Mouse (Mus musculus): ENCODE data around the gene Creld2. TPM values are rescaled to one million over a fixed set of nuclear protein-coding genes. Genes with fewer than 3 reads are reported as not detected.

Gene Creld2
- total and polyA plus RNA-seq, 3 experiments = 10.8 to 25.8 (median 12.3) TPM

DNA sequence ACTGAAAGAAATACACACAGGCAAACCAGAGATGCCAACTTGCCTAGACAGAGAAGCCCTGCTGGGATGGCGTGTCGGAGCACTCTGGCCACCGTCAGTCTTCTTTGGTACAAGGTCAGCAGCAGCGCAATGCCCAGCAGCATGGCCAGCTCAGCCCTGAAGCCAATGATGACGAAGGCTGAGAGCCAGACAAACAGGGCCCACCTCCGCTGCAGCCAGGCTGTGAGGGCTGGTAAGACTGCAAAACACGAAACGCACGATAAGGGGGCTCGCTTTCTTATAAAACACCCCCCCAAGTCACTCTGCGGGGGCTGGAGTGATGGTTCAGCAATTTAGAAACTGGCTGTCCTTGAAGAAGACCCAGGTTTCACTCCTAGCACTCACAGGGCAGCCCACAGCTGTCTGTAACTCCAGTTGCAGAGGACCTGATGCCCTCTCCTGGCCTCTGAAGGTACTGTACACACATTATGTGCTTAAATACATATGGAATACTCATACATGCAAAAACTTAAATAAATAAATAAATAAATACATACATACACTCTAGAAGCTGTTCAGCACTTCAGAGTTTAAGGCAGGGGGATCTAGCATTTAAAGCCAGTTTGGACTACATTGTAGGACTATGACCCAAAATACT, 4.9 kb upstream of the Creld2 start:
- Histone ChIP-seq H3K4me1 (ENCODE audit: insufficient read depth, low read depth, low read length) (peaks cover 28% of the 10 kb centered on the region), H3K4me3 (ENCODE audit: low read depth, low read length) (no peak overlapping the region), H3K36me3 (replicated peaks) (peaks cover 78% of the 10 kb centered on the region), H3K27me3 (ENCODE audit: insufficient read depth, low read length) (no peaks in the 10 kb centered on the region), H3K9me3 (replicated peaks) (no peaks in the 10 kb centered on the region)
- no peak for TF ChIP-seq GATA1 (IDR thresholded peaks at IDR 0.05; ENCODE audit: borderline replicate concordance, low read length)
- TF ChIP-seq POLR2AphosphoS5 (IDR thresholded peaks at IDR 0.05; ENCODE audit: insufficient replicate concordance, low read depth, low read length) = no peak
- TF ChIP-seq TAL1 (conservative IDR thresholded peaks at IDR 0.05; ENCODE audit: low read depth, low read length) = no peak
- TF ChIP-seq GATA2 (IDR thresholded peaks at IDR 0.05; ENCODE audit: borderline replicate concordance, low read depth, low read length) = no peak
- TF ChIP-seq CTCF (IDR thresholded peaks at IDR 0.05; ENCODE audit: low read depth, low read length) = no peak
- no peak for ATAC-seq (ENCODE audit: extremely low read depth, insufficient number of reproducible peaks, low FRiP score, poor library complexity, severe bottlenecking)
- DNase-seq (ENCODE audit: low spot score) = no peak

DNA sequence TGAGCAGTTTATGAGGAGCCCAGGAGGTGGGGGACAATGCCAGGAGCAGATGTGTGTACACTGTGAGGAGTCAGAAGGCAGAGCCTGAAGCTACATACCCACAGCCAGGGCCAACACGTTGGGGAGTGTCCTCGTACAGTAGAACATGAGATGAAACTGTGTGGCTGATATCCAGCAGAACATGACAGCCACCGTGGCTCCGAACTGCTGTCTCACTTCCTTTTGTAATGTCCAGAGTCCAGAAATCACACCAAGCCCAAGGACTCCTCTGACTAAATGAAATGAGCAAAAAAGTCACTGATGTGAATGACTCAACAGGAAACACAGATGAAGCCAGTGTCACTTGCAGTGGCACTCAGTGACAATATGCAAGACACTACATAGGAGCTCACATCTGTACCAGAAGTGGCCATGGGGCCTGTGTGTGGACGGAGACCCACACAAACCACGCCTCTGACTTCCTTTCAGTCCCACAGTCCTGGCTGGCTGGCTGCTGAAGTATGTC, 4.2 kb upstream of the Creld2 start:
- Histone ChIP-seq H3K27me3 (ENCODE audit: insufficient read depth, low read length) (no peaks in the 10 kb centered on the region), H3K4me1 (ENCODE audit: insufficient read depth, low read depth, low read length) (peaks cover 34% of the 10 kb centered on the region), H3K9me3 (replicated peaks) (no peaks in the 10 kb centered on the region), H3K36me3 (replicated peaks) (peaks cover 71% of the 10 kb centered on the region), H3K4me3 (ENCODE audit: low read depth, low read length) (no peak overlapping the region)
- DNase-seq (ENCODE audit: low spot score) (no peak), ATAC-seq (ENCODE audit: extremely low read depth, insufficient number of reproducible peaks, low FRiP score, poor library complexity, severe bottlenecking) (no peak)
- no peak for TF ChIP-seq TAL1 (conservative IDR thresholded peaks at IDR 0.05; ENCODE audit: low read depth, low read length)
- TF ChIP-seq CTCF (IDR thresholded peaks at IDR 0.05; ENCODE audit: low read depth, low read length) = no peak
- no peak for TF ChIP-seq GATA1 (IDR thresholded peaks at IDR 0.05; ENCODE audit: borderline replicate concordance, low read length)
- TF ChIP-seq POLR2AphosphoS5 (IDR thresholded peaks at IDR 0.05; ENCODE audit: insufficient replicate concordance, low read depth, low read length) = no peak
- no peak for TF ChIP-seq GATA2 (IDR thresholded peaks at IDR 0.05; ENCODE audit: borderline replicate concordance, low read depth, low read length)

DNA sequence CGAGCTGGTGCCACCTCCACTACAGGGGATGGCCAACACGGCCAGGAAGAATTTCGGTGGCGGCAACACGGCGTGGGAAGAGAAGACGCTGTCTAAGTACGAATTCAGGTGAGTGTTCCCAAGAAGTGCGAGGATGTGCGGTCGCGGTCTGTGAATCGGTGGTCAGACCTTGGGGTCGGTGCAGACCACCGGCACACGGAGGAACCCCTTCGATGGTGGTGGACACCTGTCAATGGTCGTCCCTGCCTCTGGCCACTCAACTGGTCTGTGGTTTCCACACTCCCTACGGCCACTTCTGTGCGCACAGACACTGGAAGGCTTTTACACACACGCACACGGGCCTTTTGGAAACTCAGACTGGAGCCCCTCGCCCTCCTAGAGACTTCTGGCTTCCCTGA, 459 bp downstream of the Creld2 start:
- peak overlapping the region; percentile 88 for H3K4me3 ChIP-seq (ENCODE audit: low read depth, low read length)
- no peak for ATAC-seq (ENCODE audit: extremely low read depth, insufficient number of reproducible peaks, low FRiP score, poor library complexity, severe bottlenecking)
- DNase-seq (ENCODE audit: low spot score) = peak; percentile 12
- peaks cover 36% of the 10 kb centered on the region for H3K4me1 ChIP-seq (ENCODE audit: insufficient read depth, low read depth, low read length)
- H3K27me3 ChIP-seq (ENCODE audit: insufficient read depth, low read length) = no peaks in the 10 kb centered on the region
- peaks cover 75% of the 10 kb centered on the region for H3K36me3 ChIP-seq (replicated peaks)
- H3K9me3 ChIP-seq (replicated peaks) = no peaks in the 10 kb centered on the region
- no peak for TF ChIP-seq GATA2 (IDR thresholded peaks at IDR 0.05; ENCODE audit: borderline replicate concordance, low read depth, low read length)
- no peak for TF ChIP-seq POLR2AphosphoS5 (IDR thresholded peaks at IDR 0.05; ENCODE audit: insufficient replicate concordance, low read depth, low read length)
- no peak for TF ChIP-seq TAL1 (conservative IDR thresholded peaks at IDR 0.05; ENCODE audit: low read depth, low read length)
- no peak for TF ChIP-seq CTCF (IDR thresholded peaks at IDR 0.05; ENCODE audit: low read depth, low read length)
- no peak for TF ChIP-seq GATA1 (IDR thresholded peaks at IDR 0.05; ENCODE audit: borderline replicate concordance, low read length)

DNA sequence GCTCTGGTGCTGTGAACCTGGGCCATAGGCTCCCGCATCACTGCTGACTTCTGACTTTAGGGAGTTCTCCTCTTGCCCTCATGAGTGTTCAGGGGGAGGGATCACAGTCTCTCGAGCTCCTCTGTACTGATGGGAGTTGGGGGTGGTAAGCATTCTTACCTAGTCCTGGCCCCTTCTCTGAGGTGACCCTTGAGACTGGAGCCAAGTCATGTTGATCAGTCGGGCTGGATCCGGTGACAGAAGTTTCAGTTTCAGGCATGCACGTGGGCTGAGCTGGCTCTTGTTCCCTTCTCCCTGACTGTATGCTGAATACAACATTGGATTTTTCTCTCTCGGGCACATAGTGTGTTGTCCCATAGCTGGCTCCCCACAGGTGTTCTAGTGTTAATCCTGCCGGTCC, 2.0 kb downstream of the Creld2 start:
- H3K4me3 ChIP-seq (ENCODE audit: low read depth, low read length) = no peak overlapping the region
- no peaks in the 10 kb centered on the region for H3K27me3 ChIP-seq (ENCODE audit: insufficient read depth, low read length)
- H3K4me1 ChIP-seq (ENCODE audit: insufficient read depth, low read depth, low read length) = peaks cover 36% of the 10 kb centered on the region
- no peak for DNase-seq (ENCODE audit: low spot score)
- peaks cover 75% of the 10 kb centered on the region for H3K36me3 ChIP-seq (replicated peaks)
- TF ChIP-seq GATA1 (IDR thresholded peaks at IDR 0.05; ENCODE audit: borderline replicate concordance, low read length) (no peak), TAL1 (conservative IDR thresholded peaks at IDR 0.05; ENCODE audit: low read depth, low read length) (no peak), CTCF (IDR thresholded peaks at IDR 0.05; ENCODE audit: low read depth, low read length) (no peak), POLR2AphosphoS5 (IDR thresholded peaks at IDR 0.05; ENCODE audit: insufficient replicate concordance, low read depth, low read length) (no peak)
- no peaks in the 10 kb centered on the region for H3K9me3 ChIP-seq (replicated peaks)
- no peak for ATAC-seq (ENCODE audit: extremely low read depth, insufficient number of reproducible peaks, low FRiP score, poor library complexity, severe bottlenecking)

DNA sequence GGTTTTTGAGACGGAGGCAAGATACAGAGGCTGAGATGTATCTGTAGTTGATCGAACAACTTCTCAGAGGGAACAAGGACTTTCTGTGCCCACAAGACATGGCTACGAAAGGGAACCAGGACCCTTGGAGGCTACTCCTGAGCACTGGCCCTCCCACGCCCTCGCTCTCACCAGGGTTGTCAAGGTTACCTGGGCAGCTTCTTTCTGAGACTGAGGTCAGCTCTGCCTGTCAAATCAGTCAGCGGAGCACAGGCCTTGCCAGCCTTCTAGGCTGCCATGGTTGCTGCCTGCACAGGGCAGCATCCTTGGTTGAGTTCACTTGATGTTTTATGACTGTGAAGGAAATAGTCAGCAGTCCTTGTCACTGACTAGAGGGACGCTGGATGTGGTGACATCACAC, 3.1 kb downstream of the Creld2 start:
- H3K36me3 ChIP-seq (replicated peaks) = peaks cover 75% of the 10 kb centered on the region
- peaks cover 32% of the 10 kb centered on the region for H3K4me1 ChIP-seq (ENCODE audit: insufficient read depth, low read depth, low read length)
- no peaks in the 10 kb centered on the region for H3K27me3 ChIP-seq (ENCODE audit: insufficient read depth, low read length)
- no peak for DNase-seq (ENCODE audit: low spot score)
- TF ChIP-seq POLR2AphosphoS5 (IDR thresholded peaks at IDR 0.05; ENCODE audit: insufficient replicate concordance, low read depth, low read length) (no peak), CTCF (IDR thresholded peaks at IDR 0.05; ENCODE audit: low read depth, low read length) (no peak), TAL1 (conservative IDR thresholded peaks at IDR 0.05; ENCODE audit: low read depth, low read length) (no peak), GATA2 (IDR thresholded peaks at IDR 0.05; ENCODE audit: borderline replicate concordance, low read depth, low read length) (no peak), GATA1 (IDR thresholded peaks at IDR 0.05; ENCODE audit: borderline replicate concordance, low read length) (no peak)
- H3K9me3 ChIP-seq (replicated peaks) = no peaks in the 10 kb centered on the region
- no peak for ATAC-seq (ENCODE audit: extremely low read depth, insufficient number of reproducible peaks, low FRiP score, poor library complexity, severe bottlenecking)
- no peak overlapping the region for H3K4me3 ChIP-seq (ENCODE audit: low read depth, low read length)

DNA sequence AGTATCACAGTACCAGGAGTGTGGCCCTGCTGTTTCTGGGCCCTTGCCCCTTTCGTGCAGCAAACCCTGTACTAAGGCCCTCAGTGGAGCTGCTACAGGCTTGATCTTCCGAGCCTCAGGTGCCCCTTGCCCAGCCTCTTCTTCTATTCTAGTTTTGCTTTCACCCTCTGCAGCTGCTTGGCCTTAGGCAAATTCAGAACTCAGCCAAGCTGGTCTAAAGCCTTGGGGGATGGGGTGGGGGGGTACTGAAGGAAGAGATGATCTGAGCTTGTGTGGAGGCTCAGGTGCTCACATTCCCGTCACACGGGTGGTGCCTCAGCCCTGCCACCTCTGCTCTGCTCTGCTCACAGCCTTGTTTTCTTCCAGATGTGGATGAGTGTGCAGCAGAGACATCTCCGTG, 3.9 kb downstream of the Creld2 start:
- Histone ChIP-seq H3K4me1 (ENCODE audit: insufficient read depth, low read depth, low read length) (peaks cover 32% of the 10 kb centered on the region), H3K27me3 (ENCODE audit: insufficient read depth, low read length) (no peaks in the 10 kb centered on the region), H3K36me3 (replicated peaks) (peaks cover 79% of the 10 kb centered on the region), H3K4me3 (ENCODE audit: low read depth, low read length) (no peak overlapping the region), H3K9me3 (replicated peaks) (no peaks in the 10 kb centered on the region)
- ATAC-seq (ENCODE audit: extremely low read depth, insufficient number of reproducible peaks, low FRiP score, poor library complexity, severe bottlenecking) (no peak), DNase-seq (ENCODE audit: low spot score) (no peak)
- no peak for TF ChIP-seq CTCF (IDR thresholded peaks at IDR 0.05; ENCODE audit: low read depth, low read length)
- TF ChIP-seq POLR2AphosphoS5 (IDR thresholded peaks at IDR 0.05; ENCODE audit: insufficient replicate concordance, low read depth, low read length) = no peak
- no peak for TF ChIP-seq GATA1 (IDR thresholded peaks at IDR 0.05; ENCODE audit: borderline replicate concordance, low read length)
- no peak for TF ChIP-seq GATA2 (IDR thresholded peaks at IDR 0.05; ENCODE audit: borderline replicate concordance, low read depth, low read length)
- no peak for TF ChIP-seq TAL1 (conservative IDR thresholded peaks at IDR 0.05; ENCODE audit: low read depth, low read length)
